Mouse (Mus musculus): Measurements from ENCODE around the gene Stat4.
A peak's percentile ranks its signal among the peaks of the same experiment; 100 is the strongest.

Stat4 gene

DNA sequence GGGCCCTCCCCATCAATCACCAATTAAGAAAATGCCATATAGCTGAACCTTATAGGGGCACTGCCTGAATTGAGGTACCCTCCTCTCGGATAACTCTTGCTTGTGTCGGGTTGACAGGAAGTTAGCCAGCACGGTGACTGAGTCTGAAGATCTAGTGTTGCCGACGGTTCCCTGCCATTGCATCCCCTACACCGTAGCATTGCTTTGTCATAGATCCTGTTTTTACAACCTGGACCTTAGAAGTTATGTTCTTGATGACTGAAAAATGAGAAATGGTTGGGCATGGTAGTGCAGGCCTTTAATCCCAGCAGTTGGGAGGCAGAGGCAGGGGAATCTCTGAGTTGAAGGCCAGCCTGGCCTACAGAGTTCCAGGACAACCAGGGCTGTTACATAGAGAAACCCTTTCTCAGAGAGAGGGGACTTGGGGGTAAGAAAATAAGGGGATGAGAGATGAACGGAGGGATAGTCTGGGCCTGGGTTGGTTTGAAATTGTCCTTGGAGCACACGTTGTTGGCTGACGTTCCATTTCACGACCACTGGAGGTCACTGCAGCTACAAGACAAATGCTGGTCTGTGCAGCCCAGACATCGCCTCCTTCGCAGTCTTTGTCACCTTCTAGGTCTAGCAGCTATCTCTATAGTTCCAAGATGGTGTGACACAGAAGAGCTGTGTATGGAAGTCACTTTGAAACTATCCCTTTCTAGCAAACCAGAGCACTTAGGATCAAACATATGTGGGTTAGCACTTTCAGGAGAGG, 159.4 kb downstream of the Stat4 start:
- peak; percentile 18 for DNase-seq (ENCODE audit: low read depth, low spot score)

DNA sequence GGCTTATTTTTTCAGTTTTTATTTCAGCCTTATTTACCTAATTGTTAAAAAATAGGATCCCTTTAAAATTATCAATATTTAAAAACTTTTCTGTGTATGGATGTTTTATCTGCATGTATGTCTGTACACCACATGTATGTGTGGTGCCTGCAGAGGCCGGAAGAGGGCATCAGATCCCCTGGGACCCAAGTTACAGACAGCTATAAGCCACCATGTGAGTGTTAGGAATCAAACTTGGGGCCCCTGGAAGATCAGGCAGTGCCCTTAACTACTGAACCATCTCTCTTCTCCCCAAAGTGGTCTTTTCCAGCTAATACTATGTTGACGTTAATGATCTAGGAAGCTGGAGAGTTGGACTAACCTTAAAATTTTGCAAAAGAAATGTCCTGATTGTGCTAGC, 160.5 kb downstream of the Stat4 start:
- no peak for DNase-seq (ENCODE audit: low read depth, low spot score)

DNA sequence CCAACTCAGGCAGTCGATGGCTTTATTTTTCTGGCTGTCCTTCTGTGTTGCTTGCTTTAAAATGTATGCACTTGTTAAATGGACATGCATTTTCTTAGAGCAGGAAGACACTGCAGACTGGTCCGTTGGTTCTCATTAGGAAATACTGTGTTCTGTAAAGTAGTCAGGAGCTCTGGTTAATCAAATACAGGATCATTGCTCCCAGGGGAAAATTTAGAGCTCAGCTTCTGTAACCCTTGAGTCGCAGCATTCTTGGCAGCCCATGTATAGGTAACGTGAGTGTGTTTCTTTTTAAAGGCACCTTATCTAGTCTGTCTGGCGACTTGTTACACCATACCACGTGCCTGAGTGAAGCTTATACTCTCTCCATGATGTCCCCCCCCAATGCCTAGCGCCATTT, 161.2 kb downstream of the Stat4 start:
- no peak for DNase-seq (ENCODE audit: low read depth, low spot score)

DNA sequence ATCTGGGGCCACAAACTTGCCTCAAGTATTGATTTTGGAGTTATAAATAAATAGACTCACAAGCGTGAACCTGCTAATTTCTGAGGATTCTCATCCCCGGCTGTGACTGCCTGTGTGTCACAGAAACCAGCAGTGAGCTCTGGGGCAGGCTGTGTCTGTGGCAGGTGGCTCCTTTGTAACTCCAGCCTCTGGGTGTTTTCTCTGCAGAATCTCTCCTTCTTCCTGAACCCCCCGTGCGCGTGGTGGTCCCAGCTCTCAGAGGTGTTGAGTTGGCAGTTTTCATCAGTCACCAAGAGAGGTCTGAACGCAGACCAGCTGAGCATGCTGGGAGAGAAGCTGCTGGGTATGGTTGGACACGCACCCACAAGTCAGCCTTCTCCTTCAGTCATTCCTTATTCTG, 161.7 kb downstream of the Stat4 start:
- no peak for DNase-seq (ENCODE audit: low read depth, low spot score)

DNA sequence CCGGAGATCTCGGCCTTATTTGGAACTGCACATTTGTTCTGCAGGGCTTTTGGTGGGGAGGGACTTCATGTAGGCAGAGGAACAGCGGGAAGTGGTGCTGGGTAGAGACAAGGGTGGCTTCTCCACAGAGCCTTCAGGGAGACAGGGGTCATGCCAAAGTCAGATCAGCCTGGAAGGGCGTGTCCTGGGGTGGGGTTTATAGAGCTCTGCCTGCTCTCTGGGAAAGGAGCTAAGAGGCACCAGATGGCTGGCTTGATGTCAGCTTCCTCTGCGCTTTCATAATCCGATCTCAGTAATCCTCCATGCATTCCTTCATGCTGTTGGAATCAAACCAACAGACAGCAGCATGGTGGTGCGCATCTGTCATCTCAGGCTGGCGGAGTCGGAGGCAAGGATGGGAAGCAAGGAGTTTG, 163.0 kb downstream of the Stat4 start:
- DNase-seq (ENCODE audit: low read depth, low spot score), result peak; percentile 30

DNA sequence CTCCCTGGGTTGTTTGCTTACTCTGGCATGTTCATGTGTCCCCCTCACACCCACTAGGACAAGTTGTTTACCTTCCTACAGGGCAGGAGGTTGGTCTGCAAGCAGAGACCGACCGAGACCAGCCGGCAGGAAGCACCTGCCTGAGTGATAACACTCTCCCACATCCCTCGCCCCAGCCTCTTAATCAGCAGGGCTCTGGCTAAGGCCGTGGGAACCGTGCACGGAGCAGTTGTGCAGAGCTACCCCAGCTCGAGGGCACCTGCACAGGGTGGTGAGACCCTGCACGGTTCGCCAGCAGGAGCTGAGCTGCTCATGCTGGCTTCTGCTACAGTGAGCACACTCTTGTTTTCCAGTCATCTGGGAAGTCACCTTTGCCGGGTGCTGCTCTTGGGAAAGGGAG, 163.7 kb downstream of the Stat4 start:
- DNase-seq (ENCODE audit: low read depth, low spot score), result no peak

DNA sequence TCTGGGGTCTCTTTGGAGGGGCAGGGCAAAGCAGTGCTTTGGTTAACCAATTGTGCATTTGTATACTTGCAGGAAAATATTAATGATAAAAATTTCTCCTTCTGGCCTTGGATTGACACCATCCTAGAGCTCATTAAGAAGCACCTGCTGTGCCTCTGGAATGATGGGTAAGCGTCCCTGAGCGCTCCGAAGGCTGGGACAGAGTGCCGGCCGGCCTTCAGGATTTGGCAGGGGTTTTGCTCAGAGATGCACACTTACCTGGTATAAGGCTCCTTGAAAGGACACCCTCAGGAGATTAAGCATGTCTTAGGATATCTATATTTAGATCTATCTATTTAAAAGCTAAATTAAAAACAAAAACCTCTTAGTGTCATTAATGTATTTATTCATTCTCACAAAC, 164.2 kb downstream of the Stat4 start:
- no peak for DNase-seq (ENCODE audit: low read depth, low spot score)

DNA sequence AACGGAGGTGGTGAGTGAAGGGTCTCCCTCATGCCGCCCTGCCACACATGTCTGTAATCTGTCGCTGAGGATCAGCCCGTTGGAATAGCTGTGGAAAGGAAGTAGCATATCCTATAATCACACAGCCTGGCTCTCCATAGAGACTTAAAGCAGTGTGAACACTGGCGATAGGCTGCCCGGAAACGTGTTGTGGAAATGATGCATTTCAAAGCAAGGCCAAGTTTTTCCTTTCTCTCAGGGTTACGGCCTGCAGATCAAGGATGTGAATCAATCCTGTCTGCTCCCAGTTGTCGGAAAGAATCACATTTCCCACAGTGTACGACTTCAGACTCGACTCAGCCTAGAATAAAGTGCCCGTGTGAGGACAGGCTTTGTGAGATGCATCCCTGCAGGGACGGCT, 165.4 kb downstream of the Stat4 start:
- DNase-seq (ENCODE audit: low read depth, low spot score), result no peak

DNA sequence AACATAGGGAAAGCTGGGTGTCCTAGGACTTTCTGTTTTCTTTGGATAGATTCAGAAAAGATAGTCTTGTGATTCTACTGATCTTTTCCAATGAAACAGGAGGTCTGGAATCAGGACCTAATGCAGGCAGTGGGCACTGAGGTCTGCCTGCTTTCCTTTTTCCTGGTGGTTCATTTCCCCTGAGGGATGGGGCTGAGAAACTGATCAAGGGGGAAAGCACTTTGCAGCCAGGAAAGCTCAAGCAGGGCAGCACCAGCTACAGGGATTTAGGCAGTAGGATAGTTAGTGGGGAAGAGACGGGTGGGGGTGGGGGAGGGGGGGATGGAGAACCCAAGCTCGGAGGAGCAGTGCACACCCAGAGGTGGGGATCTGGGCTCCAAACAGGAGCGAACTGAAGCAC, 166.0 kb downstream of the Stat4 start:
- DNase-seq (ENCODE audit: low read depth, low spot score), result no peak

DNA sequence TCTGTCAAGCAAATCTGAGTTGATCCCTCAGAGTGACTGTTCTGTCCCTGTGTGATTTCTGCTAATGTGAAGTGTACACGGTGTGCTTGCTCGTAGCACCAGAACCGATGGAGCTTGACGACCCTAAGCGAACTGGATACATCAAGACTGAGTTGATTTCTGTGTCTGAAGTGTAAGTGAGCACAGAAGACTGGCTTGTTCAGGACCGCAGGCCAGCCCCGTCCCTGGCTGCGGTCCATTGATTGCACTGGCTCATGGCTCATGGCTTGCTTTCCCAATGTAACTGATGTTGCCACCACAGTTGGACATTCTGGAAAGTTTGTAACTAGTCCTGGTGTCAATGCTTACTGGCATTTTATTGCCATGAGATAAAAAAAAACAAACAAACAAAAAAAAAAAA, 167.9 kb downstream of the Stat4 start:
- no peak for DNase-seq (ENCODE audit: low read depth, low spot score)

DNA sequence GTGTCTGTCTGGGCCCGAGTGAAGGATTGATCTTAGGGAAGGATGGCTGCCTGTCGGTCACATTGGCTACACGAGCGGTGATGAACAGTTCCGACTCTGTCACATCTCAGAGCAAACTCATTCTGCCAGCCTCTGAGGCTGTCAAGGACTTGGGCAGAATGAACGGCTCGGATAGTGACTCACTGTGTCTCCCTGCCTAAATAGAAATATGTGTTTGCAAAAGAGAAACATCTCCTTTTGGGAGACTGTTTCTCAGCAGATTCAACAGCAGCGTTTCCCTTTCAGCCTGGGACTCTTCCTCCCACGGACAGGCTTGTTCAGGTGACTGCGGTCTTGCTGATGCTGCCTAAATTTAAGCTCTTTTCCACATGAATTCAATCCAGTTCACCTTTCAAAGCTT, 169.4 kb downstream of the Stat4 start:
- DNase-seq (ENCODE audit: low read depth, low spot score), result no peak
